Mouse (Mus musculus) thymus, adult 2 months (tissue): Measurements from ENCODE around the gene Trp53rka.

Experiments used
- CTCF ChIP-seq: fragments of 200-500 bp; IDR thresholded peaks from 2 replicates; pipeline ENCODE4 v1.5.1; 2012; ENCODE audit warnings: mild to moderate bottlenecking, control low read depth, low read length, moderate library complexity, borderline replicate concordance; ENCODE audit not compliant: control insufficient read depth, poor library complexity, insufficient read depth; ENCODE audit errors: extremely low read depth
- POLR2A ChIP-seq: fragments of 200-500 bp; IDR thresholded peaks from 2 replicates; pipeline ENCODE4 v1.6.1; 2012; ENCODE audit warnings: mild to moderate bottlenecking, low read length, control low read depth, moderate library complexity; ENCODE audit not compliant: control insufficient read depth, poor library complexity, insufficient read depth; ENCODE audit errors: extremely low read depth

GRCm38 (mm10) chr2:165448475-165448874 lies 44.6 kb downstream of the Trp53rka start:
- TF ChIP-seq POLR2A: no peak
- no peak for TF ChIP-seq CTCF
